Mouse (Mus musculus) liver, adult 2 months (tissue): ENCODE measurements around the gene Wdr66. TPM values are rescaled to one million over a fixed set of nuclear protein-coding genes. Genes with fewer than 3 reads are reported as not detected.

Source experiments
- DNase-seq: peaks from one replicate; pipeline ENCODE4 v3.0.0-alpha.2; 2011; ENCODE audit warnings: low read depth, low spot score; ENCODE audit errors: extremely low read depth
- H3K27ac ChIP-seq: fragments of 200-500 bp; replicated peaks from 2 replicates; pipeline ENCODE4 v1.5.1; 2012; ENCODE audit warnings: low read depth, mild to moderate bottlenecking, control low read depth, inconsistent platforms, low read length; ENCODE audit not compliant: insufficient read depth
- H3K27me3 ChIP-seq: fragments of 200-500 bp; 2 replicates; pipeline ENCODE4 v1.6.1; 2012; ENCODE audit warnings: mild to moderate bottlenecking, moderate library complexity, low read length, inconsistent platforms; ENCODE audit not compliant: control insufficient read depth, insufficient read depth
- H3K36me3 ChIP-seq: fragments of 200-500 bp; 2 replicates; pipeline ENCODE4 v1.6.1; 2012; ENCODE audit warnings: low read length, inconsistent platforms; ENCODE audit not compliant: control insufficient read depth, insufficient read depth
- H3K4me1 ChIP-seq: fragments of 200-500 bp; 2 replicates; pipeline ENCODE4 v1.6.1; 2011; ENCODE audit warnings: low read length; ENCODE audit not compliant: control insufficient read depth, insufficient read depth
- H3K4me3 ChIP-seq: fragments of 200-500 bp; 2 replicates; pipeline ENCODE4 v1.5.1; 2011; ENCODE audit warnings: low read depth, mild to moderate bottlenecking, control low read depth, low read length, moderate library complexity; ENCODE audit not compliant: insufficient read depth
- H3K79me2 ChIP-seq: fragments of 200-500 bp; 2 replicates; pipeline ENCODE4 v1.6.1; 2012; ENCODE audit warnings: inconsistent platforms, mild to moderate bottlenecking, low read length, moderate library complexity; ENCODE audit not compliant: control insufficient read depth, insufficient read depth
- H3K9ac ChIP-seq: fragments of 200-500 bp; 2 replicates; pipeline ENCODE4 v1.6.1; 2012; ENCODE audit warnings: low read depth, mild to moderate bottlenecking, control low read depth, inconsistent platforms, low read length
- CTCF ChIP-seq: fragments of 200-500 bp; IDR thresholded peaks from 2 replicates; pipeline ENCODE4 v1.5.1; 2011; ENCODE audit warnings: low read depth, low read length, control low read depth
- POLR2A ChIP-seq: fragments of 200-500 bp; IDR thresholded peaks from 2 replicates; pipeline ENCODE4 v1.6.1; 2011; ENCODE audit warnings: low read length, control low read depth; ENCODE audit not compliant: insufficient read depth; ENCODE audit errors: extremely low read depth
- WGBS: fragments of 180-500 bp; shearing (Covaris S2); methylation state at CpG from one replicate; pipeline ENCODE4 v1.1.7; 2018; 5-methylcytosine and 5-hydroxymethylcytosine counted together
- polyA plus RNA-seq: library from polyadenylated mRNA; depleted of rRNA; stranded (reverse); fragments of >200 nt; gene quantifications from 2 replicates; pipeline ENCODE4 v1.2.3, GENCODE M21; 2012
- total RNA-seq: library from RNA; depleted of rRNA; stranded (reverse); fragments of >200 nt; gene quantifications from 2 replicates; pipeline ENCODE4 v1.2.3, GENCODE M21; 2014

Gene Wdr66
- total and polyA plus RNA-seq, 2 experiments = 0.37 to 0.60 TPM

DNA sequence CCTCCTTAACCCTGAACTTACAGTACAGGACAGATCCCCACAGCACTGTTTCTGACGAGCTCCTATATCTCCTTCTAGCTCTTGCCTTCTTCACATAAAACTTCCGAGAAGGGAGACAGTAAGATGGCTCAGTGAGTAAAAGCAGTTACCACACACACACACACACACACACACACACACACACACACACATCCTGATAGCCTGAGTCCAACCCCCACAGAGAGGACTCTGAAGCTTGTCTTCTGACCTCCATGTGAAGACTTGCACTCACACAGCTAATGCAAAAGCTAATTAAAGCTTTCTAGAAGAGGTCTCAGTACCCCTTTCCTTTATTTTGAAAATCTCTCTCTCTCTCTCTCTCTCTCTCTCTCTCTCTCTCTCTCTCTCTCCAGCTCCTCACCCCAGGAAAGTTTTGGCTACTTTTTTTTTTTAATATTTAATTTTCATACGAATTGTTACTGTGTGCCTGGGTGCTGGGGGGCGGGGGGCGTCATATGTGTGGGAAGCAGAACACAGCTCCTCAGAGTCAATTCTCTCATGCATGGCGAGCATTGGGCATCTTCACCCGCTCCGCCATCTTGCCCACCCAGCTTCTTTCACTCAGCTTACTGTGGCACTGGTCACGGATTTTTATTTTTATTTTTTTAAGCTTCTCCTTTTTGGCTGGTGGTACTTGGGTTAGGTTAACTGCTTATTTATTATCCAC is 24.9 kb downstream of the Wdr66 start:
- no peaks in the 10 kb centered on the region for H3K27me3 ChIP-seq
- DNase-seq = no peak
- H3K27ac ChIP-seq = no peak overlapping the region
- H3K79me2 ChIP-seq = no peaks in the 10 kb centered on the region
- H3K9ac ChIP-seq = no peak overlapping the region
- 83% methylated on average over 9 of the region's 9 CpGs for WGBS
- H3K36me3 ChIP-seq = no peaks in the 10 kb centered on the region
- no peaks in the 10 kb centered on the region for H3K4me1 ChIP-seq
- no peak for TF ChIP-seq CTCF
- no peak for TF ChIP-seq POLR2A
- no peak overlapping the region for H3K4me3 ChIP-seq

DNA sequence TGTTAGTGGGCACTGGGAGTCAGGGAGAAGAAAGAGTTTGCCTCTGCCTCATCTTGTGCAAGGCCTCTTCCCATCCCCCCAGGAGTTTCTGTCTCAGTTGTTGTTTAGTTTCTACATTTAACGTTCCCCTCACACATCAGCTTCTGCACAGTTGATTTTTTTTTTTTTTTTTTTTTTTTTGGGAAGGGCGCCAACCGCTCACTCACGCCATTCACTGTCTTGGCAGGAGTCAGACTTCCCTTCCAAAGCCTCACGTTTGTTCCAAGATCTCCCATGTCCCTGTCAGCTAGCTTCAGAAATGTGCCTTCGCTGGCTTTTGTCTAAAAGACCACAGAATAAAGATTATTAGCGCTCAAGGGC is 25.4 kb downstream of the Wdr66 start:
- DNase-seq = peak; percentile 28
- Histone ChIP-seq H3K4me1 (no peaks in the 10 kb centered on the region), H3K36me3 (no peaks in the 10 kb centered on the region), H3K27me3 (no peaks in the 10 kb centered on the region), H3K27ac (no peak overlapping the region), H3K4me3 (no peak overlapping the region), H3K79me2 (no peaks in the 10 kb centered on the region), H3K9ac (no peak overlapping the region)
- 52% methylated on average over 7 of the region's 7 CpGs for WGBS
- TF ChIP-seq POLR2A = no peak
- TF ChIP-seq CTCF = no peak

DNA sequence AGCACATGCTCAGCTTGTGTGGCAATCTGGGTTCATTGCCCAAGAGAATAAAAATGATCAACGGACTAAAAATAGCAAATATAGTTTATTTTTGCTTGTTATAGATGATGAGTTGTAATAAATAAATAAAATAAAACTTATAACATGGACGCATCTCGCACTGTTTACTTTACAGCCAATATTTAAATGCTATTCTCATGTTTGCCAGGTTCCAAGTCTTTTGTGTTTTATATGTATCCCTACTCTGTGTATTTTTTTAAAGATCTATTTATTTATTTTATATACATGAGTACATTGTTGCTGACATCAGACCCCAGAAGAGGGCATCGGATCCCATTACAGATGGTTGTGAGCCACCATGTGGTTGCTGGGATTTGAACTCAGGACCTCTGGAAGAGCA is 25.8 kb downstream of the Wdr66 start:
- no peak overlapping the region for H3K27ac ChIP-seq
- no peaks in the 10 kb centered on the region for H3K79me2 ChIP-seq
- H3K36me3 ChIP-seq = no peaks in the 10 kb centered on the region
- H3K27me3 ChIP-seq = no peaks in the 10 kb centered on the region
- H3K4me1 ChIP-seq = no peaks in the 10 kb centered on the region
- no peak overlapping the region for H3K4me3 ChIP-seq
- TF ChIP-seq POLR2A (no peak), CTCF (no peak)
- 78% methylated on average over 4 of the region's 4 CpGs for WGBS
- H3K9ac ChIP-seq = no peak overlapping the region
- DNase-seq = no peak

DNA sequence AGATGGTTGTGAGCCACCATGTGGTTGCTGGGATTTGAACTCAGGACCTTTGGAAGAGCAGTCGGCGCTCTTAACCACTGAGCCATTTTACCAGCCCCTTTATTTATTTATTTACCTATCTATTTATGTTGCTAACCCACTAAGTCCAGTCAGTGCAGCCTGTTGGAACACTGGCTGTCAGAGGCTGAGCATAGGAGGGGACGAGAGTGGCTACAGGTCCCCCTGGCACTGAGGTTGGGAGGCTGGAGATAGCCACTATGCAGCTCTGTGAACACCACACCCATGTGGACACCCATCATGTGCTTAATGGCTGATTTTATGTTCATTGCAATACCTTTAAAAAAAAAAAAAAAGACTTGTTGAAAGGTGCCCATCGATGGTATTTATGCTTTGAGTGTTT is 27.3 kb downstream of the Wdr66 start:
- Histone ChIP-seq H3K4me1 (no peaks in the 10 kb centered on the region), H3K9ac (no peak overlapping the region)

DNA sequence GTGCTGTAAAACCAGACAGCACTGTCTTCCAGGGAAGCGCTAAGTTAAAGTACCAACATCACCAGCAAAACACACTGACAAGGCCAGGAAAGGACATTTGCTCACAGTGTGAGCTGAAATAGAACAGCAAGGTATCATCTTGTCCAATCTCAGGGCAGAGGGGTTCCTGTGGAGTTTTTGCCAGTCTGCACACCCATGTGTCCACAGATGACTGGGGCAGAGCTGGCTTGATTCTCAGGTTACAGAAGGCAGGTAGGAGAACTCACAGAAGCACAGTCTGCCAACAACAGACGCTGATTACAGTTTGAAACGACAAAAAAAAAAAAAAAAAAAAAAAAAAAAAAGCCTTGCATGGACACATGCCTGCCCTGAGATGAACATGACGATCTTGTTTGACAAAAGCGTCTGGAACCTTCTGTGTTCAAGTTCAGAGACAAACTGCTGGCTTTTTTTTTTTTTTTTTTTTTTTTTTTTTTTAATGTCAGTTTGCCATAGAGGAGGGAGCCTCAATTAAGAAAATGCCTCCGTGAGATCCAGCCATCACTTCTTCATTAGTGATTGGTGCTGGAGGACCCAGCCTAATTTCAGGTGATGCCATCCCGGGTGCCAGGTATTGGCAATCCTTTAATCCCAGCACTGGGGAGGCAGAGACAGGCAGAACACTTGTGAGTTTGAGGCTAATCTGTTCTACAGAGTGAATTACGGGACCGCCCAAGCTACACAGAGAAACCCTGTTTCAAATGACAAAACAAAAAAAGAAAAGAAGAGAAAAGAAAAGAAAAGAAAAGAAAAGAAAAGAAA is 29.6 kb downstream of the Wdr66 start:
- Histone ChIP-seq H3K4me1 (no peaks in the 10 kb centered on the region), H3K9ac (no peak overlapping the region), H3K27me3 (no peaks in the 10 kb centered on the region), H3K36me3 (no peaks in the 10 kb centered on the region), H3K27ac (no peak overlapping the region), H3K79me2 (no peaks in the 10 kb centered on the region), H3K4me3 (no peak overlapping the region)
- no peak for TF ChIP-seq CTCF
- no peak for TF ChIP-seq POLR2A
- 70% methylated on average over 9 of the region's 9 CpGs for WGBS
- no peak for DNase-seq

More for the DNA sequence above, 27.3 kb downstream of the Wdr66 start:
- Histone ChIP-seq H3K27ac (no peak overlapping the region), H3K4me3 (no peak overlapping the region), H3K27me3 (no peaks in the 10 kb centered on the region), H3K36me3 (no peaks in the 10 kb centered on the region), H3K79me2 (no peaks in the 10 kb centered on the region)
- no peak for DNase-seq
- WGBS = 94% methylated on average over 4 of the region's 4 CpGs
- no peak for TF ChIP-seq CTCF
- TF ChIP-seq POLR2A = no peak

DNA sequence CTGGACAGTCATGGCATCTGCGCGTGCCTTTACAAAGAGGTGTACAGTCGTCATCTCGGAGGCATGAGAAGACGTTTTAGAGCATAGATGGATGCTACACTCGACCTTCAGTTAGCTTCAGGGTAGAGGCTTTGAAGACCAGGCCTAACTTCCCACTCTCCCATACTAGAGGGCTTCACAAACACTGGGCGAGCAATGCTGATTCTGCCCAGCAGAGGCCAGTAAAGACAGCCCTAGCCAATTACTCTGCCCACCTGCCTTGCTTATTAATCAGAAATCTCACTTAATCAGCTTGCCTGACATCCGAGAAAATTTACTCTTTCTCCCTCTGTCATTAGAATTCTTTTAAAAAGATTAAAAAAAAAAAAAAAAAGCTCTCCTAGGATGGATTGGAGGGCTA is 33.3 kb downstream of the Wdr66 start:
- no peak overlapping the region for H3K9ac ChIP-seq
- TF ChIP-seq CTCF = peak; percentile 29; the same call in 1 of the 2 replicates
- no peak for TF ChIP-seq POLR2A
- 49% methylated on average over 8 of the region's 8 CpGs for WGBS
- no peaks in the 10 kb centered on the region for H3K4me1 ChIP-seq
- no peak overlapping the region for H3K4me3 ChIP-seq
- H3K36me3 ChIP-seq = no peaks in the 10 kb centered on the region
- H3K27ac ChIP-seq = no peak overlapping the region
- DNase-seq = no peak
- H3K79me2 ChIP-seq = no peaks in the 10 kb centered on the region
- H3K27me3 ChIP-seq = 0 out of 2 replicates have a peak, but pooled peaks cover 3% of the 10 kb centered on the region
